Mouse (Mus musculus): ENCODE data around the gene Nepn.
"Not testable (repeated sequence)": the region's sequence is repeated elsewhere in the genome, so short reads cannot be mapped to it uniquely, and the experiment has no call there.

The Nepn gene

DNA sequence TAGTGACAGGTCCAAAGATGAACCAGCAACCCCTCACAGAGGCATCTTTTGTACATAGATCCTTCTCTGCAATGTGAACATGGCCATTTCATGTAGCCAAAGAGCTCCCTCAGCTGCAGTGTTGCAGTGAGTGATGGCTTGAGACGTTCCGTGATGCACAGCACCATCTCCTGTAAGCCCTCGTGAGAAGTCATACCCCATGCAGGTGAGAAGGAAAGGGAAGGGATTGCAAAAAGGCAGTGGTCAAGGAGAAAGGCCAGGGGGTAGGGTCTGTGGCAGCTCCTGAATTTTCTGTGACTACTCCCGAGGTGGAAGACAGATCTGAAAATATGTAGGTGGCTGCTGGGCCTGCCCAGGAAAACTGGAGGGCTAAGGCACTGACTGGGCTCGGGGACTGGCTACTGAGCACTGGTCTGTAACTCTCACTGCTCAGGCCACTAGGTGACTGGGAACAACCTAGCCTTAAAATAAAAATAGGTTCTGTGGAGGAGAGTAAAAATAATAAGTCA, at the start of gene Nepn:
Gene Nepn (plus strand): TSS at position 51 of the 509 bp plus-strand sequence.
- DNase-seq = no peak

- DNase-seq = not testable (repeated sequence)
Measured at GRCm38 (mm10) chr10:52343324-52343723, 45.4 kb upstream of the Nepn start.

GRCm38 (mm10) chr10:52353184-52353583, 35.6 kb upstream of the Nepn start:
- no peak for DNase-seq

- no peak for DNase-seq
Measured at GRCm38 (mm10) chr10:52358467-52358866, 30.3 kb upstream of the Nepn start, which contains the start of gene Gm26741. TSS of gene Gm26741 (plus strand) at chr10:52358767.

DNA sequence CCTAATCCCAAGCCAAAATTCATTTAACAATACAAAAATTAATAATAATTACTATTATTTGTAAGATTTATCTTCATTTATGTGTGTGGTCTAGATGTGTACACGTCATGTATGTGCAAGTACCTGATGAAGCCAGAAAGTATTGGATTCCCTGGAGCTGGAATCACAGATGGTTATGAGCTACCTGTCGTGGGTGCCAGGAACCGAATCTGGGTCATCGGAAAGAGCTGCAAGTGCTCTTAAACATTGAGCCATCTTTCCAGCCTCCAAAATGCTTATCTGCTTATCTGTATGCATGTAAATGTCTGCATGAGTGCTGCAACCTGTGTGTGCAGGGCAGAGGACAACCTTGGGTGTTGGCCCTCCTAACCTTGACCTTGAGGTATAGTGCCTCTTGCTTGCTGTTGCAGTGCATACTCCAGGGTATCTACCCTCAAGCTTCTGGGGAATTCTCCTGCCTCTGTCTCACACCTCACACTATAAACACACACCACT, 28.5 kb upstream of the Nepn start:
- DNase-seq = no peak

DNA sequence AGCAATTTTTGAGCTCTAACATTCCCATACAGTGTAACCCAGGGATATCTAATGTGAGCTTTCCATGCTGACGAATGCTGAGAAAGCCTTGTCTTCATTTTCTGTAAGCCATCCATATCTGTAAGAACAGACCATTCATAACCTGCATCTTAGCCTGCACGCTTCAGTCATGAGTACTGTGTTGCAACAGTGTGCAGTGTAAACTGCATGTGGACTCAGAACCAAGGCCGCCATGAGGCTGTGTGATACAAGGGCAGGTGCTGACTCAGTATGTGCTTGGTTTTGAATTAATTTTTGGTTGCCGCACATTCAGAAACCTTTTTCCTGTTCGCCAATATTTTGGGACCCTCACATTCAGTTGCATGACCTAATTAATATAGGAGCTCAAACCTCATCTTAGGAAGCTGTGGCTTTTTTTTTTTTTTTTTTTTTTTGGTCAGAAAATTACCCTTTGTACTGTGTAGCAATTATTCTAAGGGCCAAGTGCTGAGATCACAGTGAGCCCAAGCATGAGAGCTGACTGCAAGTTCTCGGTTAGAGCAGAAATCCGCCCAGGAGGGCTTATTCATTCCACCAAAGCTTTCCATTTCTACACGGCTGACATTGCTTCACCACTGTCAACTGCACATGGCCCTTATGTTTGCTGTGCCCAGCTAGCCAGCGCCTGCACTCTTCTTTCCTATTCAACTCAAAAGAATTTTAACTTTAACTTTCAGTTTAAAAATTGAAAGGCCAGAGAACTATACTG, 27.7 kb upstream of the Nepn start:
- DNase-seq = no peak

DNA sequence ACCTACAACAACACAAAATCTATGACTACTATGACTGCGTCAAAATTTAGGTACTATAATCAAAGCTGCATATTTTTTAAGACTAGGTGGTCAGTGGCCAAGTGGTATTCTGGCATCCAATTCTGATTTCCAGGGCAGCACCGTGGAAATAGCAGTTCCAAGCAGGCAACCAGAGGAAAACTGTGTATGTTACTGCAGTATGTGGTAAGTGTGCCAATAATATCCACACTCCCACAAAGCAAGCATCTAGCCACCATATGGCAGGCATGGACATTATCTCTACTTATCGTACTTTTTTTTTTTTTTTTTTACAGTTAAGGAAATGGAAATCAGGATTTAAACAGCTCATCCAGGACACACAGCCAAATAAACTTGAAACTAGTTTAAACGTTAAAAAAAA, 20.4 kb upstream of the Nepn start:
- no peak for DNase-seq

DNA sequence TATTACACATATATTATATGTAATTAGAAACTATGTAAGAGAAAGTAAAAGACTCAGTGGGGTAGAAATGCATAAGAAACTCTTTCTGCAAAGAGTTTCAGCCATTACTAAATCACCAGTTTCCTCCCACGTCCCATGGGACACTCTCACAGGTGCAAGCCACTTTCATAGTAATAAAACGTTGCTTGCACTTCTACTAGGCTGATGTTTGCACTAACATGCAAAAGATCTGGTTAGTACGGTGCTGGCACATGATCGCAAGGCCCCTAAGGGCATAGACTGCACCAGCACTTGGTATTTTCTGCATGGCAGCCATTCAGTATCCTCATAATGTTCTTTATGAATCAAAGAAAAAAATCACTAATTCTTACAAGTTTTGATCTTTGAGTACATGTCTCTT, 14.9 kb upstream of the Nepn start:
- DNase-seq = no peak

GRCm38 (mm10) chr10:52374651-52375050, 14.1 kb upstream of the Nepn start:
- no peak for DNase-seq

GRCm38 (mm10) chr10:52376422-52376821, 12.3 kb upstream of the Nepn start:
- no peak for DNase-seq

- no peak for DNase-seq
Measured at GRCm38 (mm10) chr10:52377813-52378212, 11.0 kb upstream of the Nepn start.

GRCm38 (mm10) chr10:52381321-52381801, 7.4 kb upstream of the Nepn start:
- no peak for DNase-seq

DNA sequence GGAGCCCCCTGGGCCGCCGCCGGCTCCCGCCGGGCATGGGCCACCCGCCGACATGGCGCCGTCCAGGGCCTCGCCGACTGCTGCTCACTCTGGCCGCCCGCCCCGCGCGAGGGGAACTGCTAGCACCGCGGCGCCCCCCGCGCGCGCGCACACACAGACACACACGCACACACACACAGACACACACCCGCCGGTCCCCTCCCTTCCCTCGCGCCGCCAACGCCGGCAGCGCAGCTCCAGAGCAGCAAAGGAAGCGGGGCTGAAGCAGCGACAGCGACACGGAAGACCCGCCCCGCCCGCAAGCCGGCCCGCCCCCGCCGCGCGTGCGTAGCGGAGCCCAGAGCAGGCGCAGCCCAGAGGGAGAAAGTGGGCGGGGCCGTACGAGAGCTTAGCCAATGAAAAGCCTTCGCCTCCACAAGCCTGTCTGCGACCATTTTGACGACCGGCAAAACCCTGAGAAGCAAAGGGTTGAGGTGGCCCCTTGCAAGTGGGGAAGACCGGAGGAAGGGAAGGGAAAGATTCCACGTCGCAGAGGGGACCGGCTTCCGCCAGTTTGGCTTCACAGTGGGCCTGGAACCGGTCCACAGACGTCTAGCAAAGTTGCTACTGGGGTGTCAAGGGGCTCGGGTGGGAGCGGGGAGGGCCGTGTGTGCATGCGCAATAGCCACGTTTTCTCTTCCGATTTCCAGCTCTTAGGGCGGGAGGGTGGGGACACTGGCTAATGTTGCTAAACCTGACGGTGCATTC, 6.8 kb upstream of the Nepn start, which contains the start of gene Gopc:
Gene Gopc (minus strand): TSS at position 280 of the 747 bp plus-strand sequence.
- peak; percentile 98 for DNase-seq

DNA sequence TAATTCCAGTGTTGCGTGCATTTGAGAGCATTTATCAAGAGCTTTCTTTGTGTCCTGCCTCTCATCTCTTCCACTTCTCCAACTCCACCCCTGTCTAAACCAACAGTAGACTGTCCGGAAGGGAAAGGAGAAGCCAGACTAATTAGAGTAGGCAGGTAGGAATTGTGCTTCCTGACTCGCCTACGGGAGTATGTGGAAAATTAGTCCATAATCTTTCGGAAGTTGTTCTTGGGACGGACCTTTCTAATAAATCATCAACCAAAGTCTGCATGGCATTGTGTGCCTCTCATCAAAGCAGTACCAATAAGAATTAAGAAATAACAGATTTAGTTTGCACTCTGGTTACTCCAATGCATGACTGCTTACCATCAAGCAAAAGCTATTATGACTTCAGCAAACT, 5.8 kb upstream of the Nepn start:
- no peak for DNase-seq

DNA sequence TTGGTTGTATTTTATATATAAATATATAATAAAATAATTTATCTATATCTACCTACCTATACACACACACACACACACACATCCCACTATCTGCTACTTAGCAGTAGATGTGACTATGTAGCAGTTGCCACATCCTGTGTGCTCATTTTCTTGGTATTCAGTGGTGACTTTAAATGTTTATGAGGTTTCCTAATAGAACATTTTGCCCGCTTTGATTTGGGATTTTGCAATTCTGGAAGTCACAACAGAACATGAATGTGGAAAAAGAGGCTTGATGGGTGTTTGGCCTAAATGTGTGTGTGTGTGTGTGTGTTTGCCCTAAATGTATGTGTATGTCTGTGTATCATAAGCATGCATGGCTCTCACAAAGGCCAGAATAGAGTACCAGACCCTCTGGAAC, 5.2 kb upstream of the Nepn start:
- DNase-seq = no peak

GRCm38 (mm10) chr10:52384823-52385610, 3.8 kb upstream of the Nepn start:
- no peak for DNase-seq

GRCm38 (mm10) chr10:52387192-52387591, 1.6 kb upstream of the Nepn start:
- DNase-seq = no peak

DNA sequence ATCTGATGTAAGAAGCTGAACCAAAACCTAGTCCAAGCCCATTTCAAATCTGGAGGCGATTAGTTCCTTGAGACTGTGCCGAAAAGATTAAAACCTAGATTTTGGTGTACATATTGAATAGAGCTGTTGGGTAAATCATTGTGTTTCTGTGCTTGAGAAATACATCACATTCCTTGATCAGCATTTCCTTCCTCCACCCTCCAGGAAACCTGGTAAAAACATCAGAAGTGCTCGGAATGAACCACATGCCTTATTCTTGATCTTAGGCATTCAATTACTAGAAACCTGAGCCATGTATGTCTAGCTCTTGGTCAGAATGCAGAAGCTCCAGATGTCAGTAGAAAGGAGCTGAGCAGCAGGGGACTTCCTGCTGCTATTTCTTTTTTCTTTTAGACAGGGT, 666 bp downstream of the Nepn start:
- no peak for DNase-seq

DNA sequence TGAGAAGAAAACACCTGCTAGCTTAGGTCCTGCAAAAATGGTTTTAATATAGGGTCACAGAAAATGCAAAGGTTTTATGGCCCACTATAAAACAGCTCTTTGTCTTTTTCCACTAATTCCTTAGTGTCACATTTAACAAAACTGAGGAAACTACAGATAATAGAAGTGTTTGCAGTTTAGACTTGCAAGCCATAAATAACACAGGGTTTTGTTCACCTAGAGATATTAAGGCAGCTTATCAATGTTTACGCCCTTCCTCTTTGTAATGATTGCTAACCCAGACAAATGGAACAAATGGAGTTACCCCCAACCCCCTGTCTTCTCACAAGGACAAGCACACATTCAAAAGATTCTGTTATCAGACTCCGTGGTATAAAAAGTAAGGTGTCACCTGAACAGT, 2.4 kb downstream of the Nepn start:
- DNase-seq = no peak

DNA sequence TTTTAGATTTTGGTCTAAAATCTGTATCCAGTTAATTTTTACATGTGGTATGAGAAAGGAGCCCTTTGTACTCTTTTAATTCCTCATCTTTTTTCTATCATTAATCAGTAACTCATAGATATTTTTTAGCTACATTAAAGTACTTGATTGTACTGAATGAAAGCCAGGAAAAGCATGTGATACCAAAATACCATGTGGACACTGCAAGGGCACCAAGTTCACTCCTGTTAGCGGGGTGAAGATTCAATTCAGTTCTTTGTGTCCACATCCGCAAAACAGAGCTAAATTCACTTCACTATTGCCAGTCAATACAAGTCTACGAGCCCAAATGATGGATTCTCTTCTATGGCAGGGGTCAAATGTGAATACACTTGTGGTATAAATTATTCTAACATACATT, 7.9 kb downstream of the Nepn start:
- DNase-seq = no peak

GRCm38 (mm10) chr10:52398715-52399114, 9.9 kb downstream of the Nepn start:
- DNase-seq = no peak

DNA sequence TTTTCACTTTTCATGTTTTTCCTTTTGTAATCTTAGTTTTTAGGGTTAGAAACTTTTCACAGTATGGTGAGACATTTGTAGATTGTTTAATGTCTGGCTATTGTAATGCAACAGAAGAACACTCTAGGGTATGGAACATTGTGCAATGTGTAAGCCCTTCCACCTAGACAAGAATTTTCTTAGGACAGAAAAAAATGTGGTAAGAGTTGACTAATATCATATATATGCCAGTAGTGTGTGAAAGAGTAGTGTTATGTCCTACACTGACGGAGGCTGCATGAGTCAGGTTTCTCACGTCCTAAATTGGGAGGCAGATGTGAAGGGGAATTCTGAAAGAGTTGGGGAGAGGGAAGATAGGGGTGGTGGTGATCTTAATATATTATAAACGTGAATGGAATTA, 10.9 kb downstream of the Nepn start:
- no peak for DNase-seq

DNA sequence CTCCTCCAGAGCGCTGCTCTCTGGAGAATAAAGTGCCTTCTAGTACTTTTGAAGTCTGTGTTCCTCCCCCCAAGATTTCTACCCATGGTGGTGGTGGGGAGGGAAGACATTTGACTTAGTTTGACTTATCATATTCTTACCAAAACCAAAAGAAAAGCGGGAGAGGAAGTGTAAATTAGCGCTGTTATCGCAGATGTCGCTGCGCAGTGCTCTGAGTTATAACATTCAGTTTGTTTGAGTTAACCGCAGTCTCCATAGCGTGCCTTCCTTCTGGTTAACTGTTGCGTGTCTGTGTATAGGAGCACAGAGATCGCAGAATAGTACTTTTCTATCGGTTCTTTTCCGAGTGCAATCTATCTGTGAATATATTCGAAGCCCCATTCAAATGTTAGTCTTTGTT, 16.4 kb downstream of the Nepn start:
- no peak for DNase-seq

Data from right cerebral cortex, postnatal 25 days (tissue).